Mouse (Mus musculus): ENCODE results near the gene Psme2.

Psme2 gene

GRCm38 (mm10) chr14:55567496-55567895 lies 23.4 kb downstream of the Psme2 start:
- DNase-seq (ENCODE audit: low spot score in 2 of 2), result no peak

DNA sequence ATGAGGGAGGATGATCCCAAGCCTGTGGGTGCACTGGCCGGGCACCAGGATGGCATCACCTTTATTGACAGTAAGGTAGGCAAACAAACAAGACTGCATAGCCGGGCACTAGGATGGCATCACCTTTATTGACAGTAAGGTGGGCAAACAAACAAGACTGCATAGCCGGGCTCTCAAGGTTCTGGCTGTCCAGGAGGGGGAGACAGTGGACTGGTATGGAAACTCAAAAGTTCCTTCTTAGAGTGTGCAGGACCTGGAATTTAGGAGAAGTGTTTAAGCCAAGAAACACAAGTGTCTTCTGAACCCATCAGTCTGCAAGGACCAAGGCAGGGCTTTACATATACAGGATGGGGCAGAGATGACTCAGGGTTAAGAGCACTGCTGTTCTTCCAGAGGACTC lies 25.2 kb downstream of the Psme2 start:
- DNase-seq (ENCODE audit: low spot score in 2 of 2), result no peak

- no peak for DNase-seq (ENCODE audit: low spot score in 2 of 2)
Measured at GRCm38 (mm10) chr14:55563249-55563648, 27.7 kb downstream of the Psme2 start.

DNA sequence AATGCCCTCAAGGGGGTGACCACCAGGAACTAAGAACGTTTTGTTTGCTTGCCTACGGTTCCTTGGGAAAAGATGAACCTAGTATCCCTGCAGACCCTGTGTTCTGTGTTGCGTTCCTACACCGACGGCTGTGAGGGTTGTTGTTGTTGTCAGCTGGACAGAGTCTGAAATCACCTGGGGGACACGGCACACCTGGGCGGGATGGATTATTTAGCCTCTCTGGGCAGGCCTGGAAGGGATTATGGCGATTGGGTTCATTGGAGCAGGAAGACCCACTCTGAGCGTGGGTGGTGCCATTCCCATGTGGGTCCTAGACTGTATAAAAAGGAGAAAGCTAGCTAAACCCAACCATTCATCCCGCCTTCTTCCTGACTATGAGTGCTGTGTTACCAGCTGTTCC lies 29.1 kb downstream of the Psme2 start:
- no peak for DNase-seq (ENCODE audit: low spot score in 2 of 2)

GRCm38 (mm10) chr14:55560202-55561073 lies 30.5 kb downstream of the Psme2 start, which contains the start of gene A730061H03Rik:
Gene A730061H03Rik, minus strand, starts transcription at chr14:55560406.
- DNase-seq (ENCODE audit: low spot score in 2 of 2), result peak; percentile 96

DNA sequence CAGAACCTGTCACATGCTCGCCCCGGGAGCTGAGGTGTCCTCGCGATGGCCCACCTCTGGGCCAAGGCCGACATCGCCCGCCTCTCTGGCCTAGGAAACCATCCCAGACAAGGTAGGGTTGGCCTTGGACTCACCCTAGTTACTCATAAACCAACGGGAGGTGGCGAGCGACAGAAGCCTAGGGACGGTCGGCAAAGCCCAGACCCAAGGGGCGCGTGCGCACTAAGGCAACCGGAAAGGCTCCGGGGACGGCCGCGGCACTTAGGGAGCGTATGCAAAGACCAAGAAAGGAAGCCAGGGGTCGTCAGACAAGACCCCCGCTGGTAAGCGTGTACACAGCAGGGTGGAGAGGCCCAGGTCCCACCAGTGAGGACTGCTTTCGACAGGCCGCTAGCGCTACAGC lies 31.1 kb downstream of the Psme2 start, which contains the start of gene Dcaf11:
TSS of gene Dcaf11 (plus strand) at position 208 of the 403 bp plus-strand sequence.
- DNase-seq (ENCODE audit: low spot score in 2 of 2), result peak; percentile 70 to 80

DNA sequence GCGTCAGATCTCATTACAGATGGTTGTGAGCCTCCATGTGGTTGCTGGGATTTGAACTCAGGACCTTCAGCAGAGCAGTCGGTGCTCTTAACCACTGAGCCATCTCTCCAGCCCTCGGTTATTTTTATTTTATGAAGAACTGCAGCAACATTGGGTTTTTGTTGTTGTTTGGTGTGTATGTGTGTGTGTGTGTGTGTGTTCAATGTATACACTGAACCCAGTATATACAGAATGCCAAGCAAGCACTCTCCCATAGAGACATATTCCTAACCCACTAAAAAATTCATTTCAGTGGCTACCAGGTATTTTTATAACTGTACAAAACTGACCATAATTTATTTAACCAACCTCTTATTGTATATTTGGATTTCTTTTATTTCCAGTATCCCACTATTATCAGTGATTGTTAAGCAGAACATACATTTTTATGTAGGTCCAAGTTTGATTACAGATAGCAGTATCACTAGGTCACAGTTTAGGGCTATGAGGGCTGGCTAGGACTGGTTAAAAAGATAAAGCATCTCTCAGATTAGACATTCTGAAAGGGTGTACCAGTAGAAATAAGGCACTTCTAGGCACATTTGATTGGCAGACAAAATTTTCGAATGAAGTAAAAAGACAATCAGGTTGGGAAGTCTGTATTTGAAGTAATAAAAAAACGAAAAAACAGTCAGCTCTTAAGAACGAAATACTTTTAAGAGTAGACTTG lies 32.0 kb downstream of the Psme2 start:
- DNase-seq (ENCODE audit: low spot score in 2 of 2), result no peak

- no peak for DNase-seq (ENCODE audit: low spot score in 2 of 2)
Measured at GRCm38 (mm10) chr14:55557587-55557986, 33.3 kb downstream of the Psme2 start.

DNA sequence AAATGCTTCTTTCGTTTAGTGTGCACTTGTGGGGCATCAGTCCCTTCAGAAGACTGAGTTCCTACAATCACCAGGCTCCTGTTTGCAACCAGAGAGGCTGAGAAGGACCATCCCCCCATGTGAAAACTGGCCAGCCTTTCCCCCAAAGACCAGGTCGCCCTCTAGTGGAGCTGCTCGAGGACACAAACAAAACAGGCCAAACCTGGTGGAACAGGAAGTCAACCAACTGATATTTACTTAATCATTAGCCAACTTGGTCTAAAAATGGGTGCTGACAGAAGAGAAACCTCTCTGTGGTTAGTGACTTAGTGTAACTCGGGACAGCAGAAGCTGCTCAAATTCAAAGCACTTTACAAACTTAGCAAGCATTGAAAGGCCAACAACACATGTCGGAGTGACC lies 33.9 kb downstream of the Psme2 start:
- DNase-seq (ENCODE audit: low spot score in 2 of 2), result peak; percentile 36 to 44

DNA sequence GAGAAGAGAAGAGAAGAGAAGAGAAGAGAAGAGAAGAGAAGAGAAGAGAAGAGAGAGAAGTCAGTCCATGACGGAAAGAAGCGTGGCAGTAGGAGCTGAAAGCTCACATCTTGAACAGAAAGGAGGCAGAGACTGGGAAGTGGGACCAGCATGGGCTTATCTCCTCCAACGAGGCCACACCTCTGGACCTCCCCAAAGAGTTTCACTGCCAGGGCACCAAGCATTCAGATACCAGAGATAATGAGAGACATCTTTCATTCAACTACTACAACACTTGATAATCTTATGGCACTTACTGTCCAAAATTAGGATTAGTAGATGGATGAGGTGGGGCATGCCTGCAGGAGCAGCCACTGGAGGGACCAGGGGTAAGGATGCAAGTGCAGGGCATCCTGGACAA lies 35.1 kb downstream of the Psme2 start:
- no peak for DNase-seq (ENCODE audit: low spot score in 2 of 2)

DNA sequence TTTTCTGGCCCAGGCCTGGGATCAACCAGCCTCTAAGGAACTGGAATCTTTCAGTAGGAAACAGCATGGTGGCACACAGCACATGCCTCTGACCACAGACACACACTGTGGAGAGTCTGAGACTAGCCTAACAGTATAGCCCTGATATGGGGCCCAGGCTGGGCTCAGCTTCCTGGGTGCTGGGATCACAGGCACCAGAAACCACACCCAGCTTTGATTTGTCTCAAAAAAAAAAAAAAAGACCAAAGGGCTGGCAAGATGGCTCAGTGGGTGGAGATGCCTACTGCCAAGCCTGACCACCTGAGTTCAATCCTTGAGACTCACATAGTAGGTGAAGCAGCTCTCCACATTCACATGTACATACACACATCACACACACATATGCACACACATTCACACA lies 36.3 kb downstream of the Psme2 start:
- DNase-seq (ENCODE audit: low spot score in 2 of 2), result no peak

- DNase-seq (ENCODE audit: low spot score in 2 of 2), result no peak
Measured at GRCm38 (mm10) chr14:55551794-55552193, 39.1 kb downstream of the Psme2 start.

- DNase-seq (ENCODE audit: low spot score in 2 of 2), result no peak
Measured at GRCm38 (mm10) chr14:55551347-55551746, 39.6 kb downstream of the Psme2 start.

- no peak for DNase-seq (ENCODE audit: low spot score in 2 of 2)
Measured at GRCm38 (mm10) chr14:55550191-55550590, 40.7 kb downstream of the Psme2 start.

DNA sequence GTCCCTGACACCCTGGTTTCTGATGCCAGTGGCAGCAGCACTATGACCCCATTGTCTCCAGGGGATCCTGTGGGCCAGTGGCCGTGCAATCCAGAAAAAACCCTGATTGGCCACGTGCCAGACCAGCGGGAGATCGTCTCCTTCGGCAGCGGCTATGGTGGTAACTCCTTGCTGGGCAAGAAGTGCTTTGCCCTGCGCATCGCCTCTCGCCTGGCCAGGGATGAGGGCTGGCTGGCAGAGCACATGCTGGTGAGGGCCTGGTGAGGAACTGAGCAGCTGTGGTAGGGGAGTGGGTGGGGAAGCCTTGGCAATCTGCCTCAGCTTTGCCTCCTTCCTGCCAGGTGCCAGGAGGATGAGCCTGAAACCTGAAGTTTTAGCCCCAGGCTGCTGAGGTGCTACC lies 46.6 kb downstream of the Psme2 start:
- DNase-seq (ENCODE audit: low spot score in 2 of 2), result no peak

DNA sequence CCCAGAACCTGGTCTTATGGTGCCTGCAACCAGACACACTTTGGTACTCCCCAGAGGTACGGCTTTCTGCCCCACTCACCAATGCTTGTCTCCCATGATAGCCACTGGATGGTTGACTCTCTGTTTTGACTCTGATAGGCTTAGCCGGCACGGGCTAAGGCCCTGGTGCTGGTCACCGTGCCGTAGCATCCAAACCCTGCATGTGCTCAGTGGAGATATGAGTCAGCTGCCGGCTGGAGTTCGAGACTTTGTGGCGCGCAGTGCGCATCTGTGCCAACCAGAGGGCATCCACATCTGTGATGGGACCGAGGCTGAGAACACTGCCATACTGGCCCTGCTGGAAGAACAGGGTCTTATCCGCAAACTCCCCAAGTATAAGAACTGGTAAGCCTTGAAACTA lies 48.6 kb downstream of the Psme2 start:
- DNase-seq (ENCODE audit: low spot score in 2 of 2), result no peak

GRCm38 (mm10) chr14:55540787-55541321 lies 50.1 kb downstream of the Psme2 start:
- peak; percentile 49 to 63 for DNase-seq (ENCODE audit: low spot score in 2 of 2)

DNA sequence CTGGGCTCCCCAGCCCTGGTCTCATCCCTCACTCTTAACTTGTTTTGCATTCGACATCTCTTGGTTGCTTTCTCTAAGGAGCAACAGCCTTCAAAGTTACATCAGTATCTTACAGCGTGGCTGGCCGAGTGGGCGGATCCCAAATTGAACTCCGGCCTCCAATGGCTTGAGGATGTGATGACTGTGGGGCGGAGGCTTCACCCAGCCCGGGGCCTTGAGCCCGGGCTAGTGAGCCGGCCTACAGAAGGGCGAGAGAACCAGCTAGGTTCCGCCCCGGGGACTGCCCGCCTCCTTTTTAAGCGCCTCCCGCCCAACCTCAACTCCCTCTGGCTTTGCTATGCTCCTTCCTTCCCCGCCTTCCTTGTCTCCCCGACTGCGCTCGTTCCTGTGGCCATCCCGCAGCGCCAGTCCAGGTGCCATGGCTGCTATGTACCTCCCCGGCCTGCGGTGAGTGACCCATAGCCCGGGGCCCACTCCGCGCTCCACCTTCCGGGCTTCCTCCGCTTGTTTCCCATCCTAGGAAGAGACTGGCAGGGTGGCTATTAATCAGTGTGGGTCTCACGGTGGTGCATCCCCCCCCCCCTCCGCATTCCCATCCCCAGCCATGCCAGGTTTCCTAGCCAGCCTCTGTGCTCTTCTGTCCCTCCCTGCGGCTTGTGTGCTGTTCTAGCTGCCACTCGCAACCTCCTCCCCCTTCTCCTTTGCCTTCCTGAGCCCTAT lies 50.7 kb downstream of the Psme2 start, which contains the start of gene Pck2:
TSS of gene Pck2 (plus strand) at position 200 of the 720 bp plus-strand sequence.
- peak; percentile 45 to 60 for DNase-seq (ENCODE audit: low spot score in 2 of 2)

All from frontal cortex, postnatal 25 days (tissue).